Mouse (Mus musculus) midbrain, embryonic 11.5 days (tissue): ENCODE measurements at regions not wholly inside any gene's neighbourhood (a gene's known extent, or its start where the extent isn't known, plus 50 kb on each side); places are given as distances from the start of the nearest gene placed in this dataset.

Experiments
- ATAC-seq: fragments of 200-750 bp; cut with Nextera tagmentation; 2 replicates; pipeline ENCODE4 v1.8.0; 2017; ENCODE audit warnings: moderate TSS enrichment, moderate library complexity; ENCODE audit not compliant: low FRiP score
- DNase-seq: peaks from one replicate; pipeline ENCODE4 v3.0.0; 2015; ENCODE audit warnings: low spot score; ENCODE audit errors: missing footprints
- H3K27ac ChIP-seq: fragments of 300-500 bp; sonication (generic); 2 replicates; pipeline ENCODE4 v1.5.1; 2014; ENCODE audit warnings: low read depth, low read length
- H3K27me3 ChIP-seq: fragments of 300-500 bp; sonication (generic); 2 replicates; pipeline ENCODE4 v1.6.1; 2014; ENCODE audit warnings: mild to moderate bottlenecking, low read length, moderate library complexity, mixed read lengths; ENCODE audit not compliant: control insufficient read depth, insufficient read depth
- H3K36me3 ChIP-seq: fragments of 300-500 bp; sonication (generic); 2 replicates; pipeline ENCODE4 v1.6.1; 2014; ENCODE audit warnings: mild to moderate bottlenecking, low read length, moderate library complexity, mixed read lengths; ENCODE audit not compliant: control insufficient read depth, insufficient read depth
- H3K4me1 ChIP-seq: fragments of 300-500 bp; sonication (generic); 2 replicates; pipeline ENCODE4 v1.6.1; 2014; ENCODE audit warnings: low read length; ENCODE audit not compliant: control insufficient read depth, insufficient read depth
- H3K4me2 ChIP-seq: fragments of 300-500 bp; sonication (generic); 2 replicates; pipeline ENCODE4 v1.6.1; 2014; ENCODE audit warnings: mild to moderate bottlenecking, moderate library complexity
- H3K4me3 ChIP-seq: fragments of 300-500 bp; sonication (generic); 2 replicates; pipeline ENCODE4 v1.5.1; 2014; ENCODE audit warnings: low read depth, low read length
- H3K9ac ChIP-seq: fragments of 300-500 bp; sonication (generic); 2 replicates; pipeline ENCODE4 v1.6.1; 2014; ENCODE audit warnings: low read length
- H3K9me3 ChIP-seq: fragments of 300-500 bp; sonication (generic); 2 replicates; pipeline ENCODE4 v1.6.1; 2016; ENCODE audit warnings: low read length; ENCODE audit not compliant: control insufficient read depth
- WGBS: fragments of 180-500 bp; shearing (Covaris S2); extraction: QIAGEN DNeasy Blood & Tissue Kit; methylation state at CpG from one replicate; pipeline ENCODE4 v1.1.7; 2014; 5-methylcytosine and 5-hydroxymethylcytosine counted together

- no peak overlapping the region for H3K4me2 ChIP-seq
- no peaks in the 10 kb centered on the region for H3K36me3 ChIP-seq
- no peak overlapping the region for H3K9ac ChIP-seq
- 77% methylated on average over 3 of the region's 3 CpGs for WGBS
- H3K27ac ChIP-seq = no peak overlapping the region
- H3K4me1 ChIP-seq = no peaks in the 10 kb centered on the region
- no peaks in the 10 kb centered on the region for H3K9me3 ChIP-seq
- H3K4me3 ChIP-seq = no peak overlapping the region
- ATAC-seq (no peak), DNase-seq (no peak)
- no peaks in the 10 kb centered on the region for H3K27me3 ChIP-seq
Observed at GRCm38 (mm10) chr8:6813816-6814215, 1708.7 kb upstream of the Slc10a2 start.

- no peak overlapping the region for H3K27ac ChIP-seq
Observed at GRCm38 (mm10) chr8:6807116-6807515, 1702.0 kb upstream of the Slc10a2 start.

GRCm38 (mm10) chr8:6803199-6803598 is 1698.0 kb upstream of the Slc10a2 start:
- no peak overlapping the region for H3K27ac ChIP-seq
- H3K4me2 ChIP-seq = no peak overlapping the region
- H3K4me3 ChIP-seq = no peak overlapping the region
- no peak for DNase-seq
- H3K9ac ChIP-seq = no peak overlapping the region
- no peaks in the 10 kb centered on the region for H3K36me3 ChIP-seq
- WGBS = 94% methylated on average over 1 of the region's 1 CpGs
- no peaks in the 10 kb centered on the region for H3K9me3 ChIP-seq
- ATAC-seq = no peak
- H3K4me1 ChIP-seq = no peaks in the 10 kb centered on the region
- no peaks in the 10 kb centered on the region for H3K27me3 ChIP-seq

More at GRCm38 (mm10) chr8:6807116-6807515, 1702.0 kb upstream of the Slc10a2 start:
- Histone ChIP-seq H3K4me3 (no peak overlapping the region), H3K27me3 (no peaks in the 10 kb centered on the region), H3K9me3 (no peaks in the 10 kb centered on the region), H3K36me3 (no peaks in the 10 kb centered on the region), H3K4me1 (no peaks in the 10 kb centered on the region), H3K4me2 (no peak overlapping the region), H3K9ac (no peak overlapping the region)
- 64% methylated on average over 2 of the region's 2 CpGs for WGBS
- ATAC-seq (no peak), DNase-seq (no peak)

GRCm38 (mm10) chr8:6801076-6801475 is 1695.9 kb upstream of the Slc10a2 start:
- Histone ChIP-seq H3K4me2 (no peak overlapping the region), H3K4me1 (no peaks in the 10 kb centered on the region), H3K9me3 (no peaks in the 10 kb centered on the region), H3K27me3 (no peaks in the 10 kb centered on the region), H3K27ac (no peak overlapping the region), H3K36me3 (no peaks in the 10 kb centered on the region), H3K4me3 (no peak overlapping the region), H3K9ac (no peak overlapping the region)
- ATAC-seq (no peak), DNase-seq (no peak)

GRCm38 (mm10) chr8:6789096-6789495 is 1683.9 kb upstream of the Slc10a2 start:
- DNase-seq (no peak), ATAC-seq (no peak)
- Histone ChIP-seq H3K4me2 (no peak overlapping the region), H3K9me3 (no peaks in the 10 kb centered on the region), H3K4me1 (no peaks in the 10 kb centered on the region), H3K36me3 (no peaks in the 10 kb centered on the region), H3K9ac (no peak overlapping the region), H3K4me3 (no peak overlapping the region), H3K27ac (no peak overlapping the region), H3K27me3 (no peaks in the 10 kb centered on the region)
- WGBS = 68% methylated on average over 1 of the region's 1 CpGs

GRCm38 (mm10) chr8:6780983-6781382 is 1675.8 kb upstream of the Slc10a2 start:
- H3K4me1 ChIP-seq = no peaks in the 10 kb centered on the region
- no peak for ATAC-seq

GRCm38 (mm10) chr8:6775103-6775502 is 1670.0 kb upstream of the Slc10a2 start:
- ATAC-seq = no peak
- Histone ChIP-seq H3K9ac (no peak overlapping the region), H3K4me3 (no peak overlapping the region), H3K36me3 (no peaks in the 10 kb centered on the region), H3K9me3 (no peaks in the 10 kb centered on the region), H3K27me3 (no peaks in the 10 kb centered on the region), H3K4me2 (no peak overlapping the region), H3K4me1 (no peaks in the 10 kb centered on the region), H3K27ac (no peak overlapping the region)
- WGBS = 87% methylated on average over 3 of the region's 3 CpGs
- no peak for DNase-seq

More at GRCm38 (mm10) chr8:6780983-6781382, 1675.8 kb upstream of the Slc10a2 start:
- Histone ChIP-seq H3K27ac (no peak overlapping the region), H3K36me3 (no peaks in the 10 kb centered on the region), H3K9ac (no peak overlapping the region), H3K4me3 (no peak overlapping the region), H3K4me2 (no peak overlapping the region), H3K27me3 (no peaks in the 10 kb centered on the region), H3K9me3 (no peaks in the 10 kb centered on the region)
- DNase-seq = no peak

GRCm38 (mm10) chr8:6729571-6729970 is 1624.4 kb upstream of the Slc10a2 start:
- ATAC-seq (0 out of 2 replicates have a peak, but pooled peaks have one; percentile 33), DNase-seq (no peak)
- no peak overlapping the region for H3K4me3 ChIP-seq
- H3K4me1 ChIP-seq = no peaks in the 10 kb centered on the region
- WGBS = 39% methylated on average over 3 of the region's 3 CpGs
- no peaks in the 10 kb centered on the region for H3K36me3 ChIP-seq
- H3K27ac ChIP-seq = no peak overlapping the region
- no peak overlapping the region for H3K4me2 ChIP-seq
- H3K9me3 ChIP-seq = no peaks in the 10 kb centered on the region
- no peaks in the 10 kb centered on the region for H3K27me3 ChIP-seq
- H3K9ac ChIP-seq = no peak overlapping the region

GRCm38 (mm10) chr8:6708886-6709449 is 1603.8 kb upstream of the Slc10a2 start:
- no peak for DNase-seq
- 64% methylated on average over 3 of the region's 3 CpGs for WGBS

More at GRCm38 (mm10) chr8:6708886-6709449, 1603.8 kb upstream of the Slc10a2 start:
- ATAC-seq = no peak
- Histone ChIP-seq H3K4me3 (no peak overlapping the region), H3K27me3 (no peaks in the 10 kb centered on the region), H3K4me2 (no peak overlapping the region), H3K9me3 (no peaks in the 10 kb centered on the region), H3K36me3 (no peaks in the 10 kb centered on the region), H3K9ac (no peak overlapping the region), H3K4me1 (no peaks in the 10 kb centered on the region), H3K27ac (no peak overlapping the region)
